Mouse (Mus musculus) intestine, embryonic 15.5 days (tissue): ENCODE data around the gene Blvrb. TPM values are rescaled to one million over a fixed set of nuclear protein-coding genes. Genes with fewer than 3 reads are reported as not detected.

Experiments
- ATAC-seq: fragments of 200-750 bp; cut with Nextera tagmentation; 2 replicates; pipeline ENCODE4 v1.8.0; 2017; ENCODE audit warnings: moderate TSS enrichment, moderate library complexity
- H3K27ac ChIP-seq: fragments of 300-500 bp; sonication (generic); 2 replicates; pipeline ENCODE4 v1.5.1; 2015; ENCODE audit warnings: mild to moderate bottlenecking, inconsistent platforms
- H3K27me3 ChIP-seq: fragments of 300-500 bp; sonication (generic); replicated peaks from 2 replicates; pipeline ENCODE4 v1.6.1; 2015; ENCODE audit warnings: inconsistent platforms
- H3K36me3 ChIP-seq: fragments of 300-500 bp; sonication (generic); 2 replicates; pipeline ENCODE4 v1.6.1; 2015; ENCODE audit warnings: inconsistent platforms
- H3K4me1 ChIP-seq: fragments of 300-500 bp; sonication (generic); replicated peaks from 2 replicates; pipeline ENCODE4 v1.6.1; 2015; ENCODE audit warnings: inconsistent platforms
- H3K4me2 ChIP-seq: fragments of 300-500 bp; sonication (generic); replicated peaks from 2 replicates; pipeline ENCODE4 v1.6.1; 2015; ENCODE audit warnings: mild to moderate bottlenecking, inconsistent platforms
- H3K4me3 ChIP-seq: fragments of 300-500 bp; sonication (generic); replicated peaks from 2 replicates; pipeline ENCODE4 v1.5.1; 2015; ENCODE audit warnings: inconsistent platforms
- H3K9ac ChIP-seq: fragments of 300-500 bp; sonication (generic); 2 replicates; pipeline ENCODE4 v1.6.1; 2015; ENCODE audit warnings: inconsistent platforms
- H3K9me3 ChIP-seq: fragments of 300-500 bp; sonication (generic); 2 replicates; pipeline ENCODE4 v1.6.1; 2016; ENCODE audit warnings: inconsistent platforms
- WGBS: fragments of 180-500 bp; shearing (Covaris S2); methylation state at CpG from one replicate; pipeline ENCODE4 v1.1.7; 2015; 5-methylcytosine and 5-hydroxymethylcytosine counted together
- polyA plus RNA-seq: library from polyadenylated mRNA; unstranded; fragments of >200 nt; fragmentation: Nextera tagmentation; extraction: Ambion mirVana; gene quantifications from 2 replicates; pipeline ENCODE4 v1.2.1, GENCODE M21; 2015

Blvrb gene
- polyA plus RNA-seq, 1 experiment from 2014 or later = 60.4 TPM

- Histone ChIP-seq H3K9ac (no peak overlapping the region), H3K27me3 (no peaks in the 10 kb centered on the region), H3K36me3 (no peaks in the 10 kb centered on the region), H3K9me3 (no peaks in the 10 kb centered on the region), H3K27ac (no peak overlapping the region), H3K4me2 (no peak overlapping the region), H3K4me1 (peaks cover 9% of the 10 kb centered on the region), H3K4me3 (no peak overlapping the region)
- no peak for ATAC-seq
- WGBS = 89% methylated on average over 2 of the region's 2 CpGs
These were observed 63.0 kb downstream of the Blvrb start for GRCm38 (mm10) chr7:27510809-27511208.

- 69% methylated on average over 9 of the region's 9 CpGs for WGBS
- no peak overlapping the region for H3K27ac ChIP-seq
- no peaks in the 10 kb centered on the region for H3K4me1 ChIP-seq
- no peak overlapping the region for H3K4me3 ChIP-seq
- ATAC-seq = 0 out of 2 replicates have a peak, but pooled peaks have one; percentile 19
- no peak overlapping the region for H3K9ac ChIP-seq
- H3K36me3 ChIP-seq = no peaks in the 10 kb centered on the region
- no peaks in the 10 kb centered on the region for H3K9me3 ChIP-seq
- H3K27me3 ChIP-seq = no peaks in the 10 kb centered on the region
- no peak overlapping the region for H3K4me2 ChIP-seq
These were observed 67.2 kb downstream of the Blvrb start for GRCm38 (mm10) chr7:27514961-27515360.

Other genes with a start within 250 kb of the Blvrb start
- 8.8 and 9.4 TPM in 2 replicates for gene Itpkc, start 219.3 kb upstream of the Blvrb start, polyA plus RNA-seq
- 21.3 and 21.4 TPM in 2 replicates for gene Coq8b, start 215.0 kb upstream of the Blvrb start, polyA plus RNA-seq
- 16.2 and 16.5 TPM in 2 replicates for gene Numbl, start 189.5 kb upstream of the Blvrb start, polyA plus RNA-seq
- 75.9 and 92.8 TPM in 2 replicates for gene Ltbp4, start 110.3 kb upstream of the Blvrb start, polyA plus RNA-seq
- 35.0 and 35.5 TPM in 2 replicates for gene Shkbp1, start 92.0 kb upstream of the Blvrb start, polyA plus RNA-seq
- 1.8 TPM in 1 of 2 replicates, not detected in the other for gene Gm20479, start 90.6 kb upstream of the Blvrb start, polyA plus RNA-seq
- 0.33 and 0.38 TPM in 2 replicates for gene Sptbn4, start 292 bp upstream of the Blvrb start, polyA plus RNA-seq
- gene Sertad3, start 25.8 kb downstream of the Blvrb start, polyA plus RNA-seq = 25.7 and 27.0 TPM in 2 replicates
- 36.0 and 39.0 TPM in 2 replicates for gene Sertad1, start 38.9 kb downstream of the Blvrb start, polyA plus RNA-seq
- 2.7 and 3.2 TPM in 2 replicates for gene Prx, start 51.3 kb downstream of the Blvrb start, polyA plus RNA-seq
- gene Hipk4, start 75.3 kb downstream of the Blvrb start, polyA plus RNA-seq = 0.35 and 0.54 TPM in 2 replicates
- 64.5 and 65.0 TPM in 2 replicates for gene Pld3, start 105.2 kb downstream of the Blvrb start, polyA plus RNA-seq
- gene 2310022A10Rik, start 105.3 kb downstream of the Blvrb start, polyA plus RNA-seq = 21.7 and 24.1 TPM in 2 replicates
- gene Akt2, start 143.6 kb downstream of the Blvrb start, polyA plus RNA-seq = 68.4 and 71.1 TPM in 2 replicates
- 2.3 and 2.5 TPM in 2 replicates for gene Ttc9b, start 205.9 kb downstream of the Blvrb start, polyA plus RNA-seq
- 5.6 and 5.8 TPM in 2 replicates for gene Map3k10, start 226.6 kb downstream of the Blvrb start, polyA plus RNA-seq
- 2.8 and 3.3 TPM in 2 replicates for gene Zfp607b, start 241.4 kb downstream of the Blvrb start, polyA plus RNA-seq